Mouse (Mus musculus) MEL (cell line): ENCODE data around the gene Vwf.

Source experiments
- CHD2 ChIP-seq: IDR thresholded peaks from 2 replicates; pipeline ENCODE4 v1.6.1; 2011; ENCODE audit warnings: low read length, improper control_type of control experiment
- CTCF ChIP-seq, 3 experiments: IDR thresholded peaks in 2 of 3; conservative IDR thresholded peaks in 1 of 3; 2 replicates each; pipeline ENCODE4 v1.5.1; 2011 to 2012; ENCODE audit warnings: low read length in 3 of 3, low read depth in 2 of 3, mild to moderate bottlenecking in 2 of 3, improper control_type of control experiment in 1 of 3, inconsistent platforms in 1 of 3, mixed read lengths in 1 of 3, moderate library complexity in 1 of 3; ENCODE audit not compliant: control insufficient read depth in 1 of 3, insufficient read depth in 1 of 3, poor library complexity in 1 of 3, severe bottlenecking in 1 of 3
- EP300 ChIP-seq, 2 experiments: IDR thresholded peaks; 2 replicates each; pipeline ENCODE4 v1.6.1; 2011; ENCODE audit warnings: improper control_type of control experiment in 2 of 2, low read length in 2 of 2, low read depth in 1 of 2, mild to moderate bottlenecking in 1 of 2
- JUND ChIP-seq: IDR thresholded peaks from 2 replicates; pipeline ENCODE4 v1.6.1; 2011; ENCODE audit warnings: low read depth, mild to moderate bottlenecking, improper control_type of control experiment, low read length
- MAFK ChIP-seq: IDR thresholded peaks from 2 replicates; pipeline ENCODE4 v1.6.1; 2011; ENCODE audit warnings: low read depth, mild to moderate bottlenecking, low read length, improper control_type of control experiment, borderline replicate concordance
- MXI1 ChIP-seq: IDR thresholded peaks from 2 replicates; pipeline ENCODE4 v1.6.1; 2011; ENCODE audit warnings: mild to moderate bottlenecking, low read depth, low read length, improper control_type of control experiment
- POLR2A ChIP-seq, 2 experiments: IDR thresholded peaks; 2 replicates each; pipeline ENCODE4 v1.6.1; 2011 to 2012; ENCODE audit warnings: low read length in 2 of 2, mild to moderate bottlenecking in 2 of 2, control low read depth in 1 of 2, improper control_type of control experiment in 1 of 2, low read depth in 1 of 2, moderate library complexity in 1 of 2; ENCODE audit not compliant: control insufficient read depth in 1 of 2, insufficient read depth in 1 of 2, poor library complexity in 1 of 2
- SIN3A ChIP-seq: IDR thresholded peaks from 2 replicates; pipeline ENCODE4 v1.6.1; 2012; ENCODE audit warnings: low read length, improper control_type of control experiment, inconsistent platforms
- SMC3 ChIP-seq: IDR thresholded peaks from 2 replicates; pipeline ENCODE4 v1.6.1; 2011; ENCODE audit warnings: low read depth, low read length, improper control_type of control experiment
- TAL1 ChIP-seq: IDR thresholded peaks from 2 replicates; pipeline ENCODE4 v1.6.1; 2012; ENCODE audit warnings: mild to moderate bottlenecking, inconsistent platforms, low read length, moderate library complexity, mixed read lengths
- TBP ChIP-seq: IDR thresholded peaks from 2 replicates; pipeline ENCODE4 v1.8.0; 2011; ENCODE audit warnings: low read depth, low read length, improper control_type of control experiment
- USF2 ChIP-seq, 2 experiments: IDR thresholded peaks; 2 replicates each; pipeline ENCODE4 v1.6.1; 2011 to 2012; ENCODE audit warnings: improper control_type of control experiment in 2 of 2, low read length in 2 of 2, borderline replicate concordance in 1 of 2, inconsistent platforms in 1 of 2, low read depth in 1 of 2, mild to moderate bottlenecking in 1 of 2; ENCODE audit not compliant: insufficient read depth in 1 of 2
- ZMIZ1 ChIP-seq: IDR thresholded peaks from 2 replicates; pipeline ENCODE4 v1.6.1; 2012; ENCODE audit warnings: low read depth, mild to moderate bottlenecking, inconsistent platforms, low read length, improper control_type of control experiment, moderate library complexity

- TF ChIP-seq TBP (no peak), USF2 (IDR thresholded peaks at IDR 0.05; ENCODE audit: borderline replicate concordance in 1 of 2, insufficient read depth in 1 of 2, low read depth in 1 of 2, low read length in 2 of 2) (no peak), MAFK (no peak), CTCF (IDR thresholded peaks at IDR 0.05 in 2 of 3, conservative IDR thresholded peaks at IDR 0.05 in 1 of 3; ENCODE audit: control insufficient read depth in 1 of 3, insufficient read depth in 1 of 3, low read depth in 2 of 3, low read length in 3 of 3, poor library complexity in 1 of 3, severe bottlenecking in 1 of 3) (no peak), SMC3 (no peak), CHD2 (no peak), POLR2A (IDR thresholded peaks at IDR 0.05; ENCODE audit: control insufficient read depth in 1 of 2, insufficient read depth in 1 of 2, low read depth in 1 of 2, low read length in 2 of 2, poor library complexity in 1 of 2) (no peak), EP300 (IDR thresholded peaks at IDR 0.05; ENCODE audit: low read depth in 1 of 2, low read length in 2 of 2) (no peak), MXI1 (no peak), SIN3A (no peak), JUND (no peak), TAL1 (no peak), ZMIZ1 (no peak)
Observed at GRCm38 (mm10) chr6:125575080-125575479, 28.5 kb downstream of the Vwf start.
